Mouse (Mus musculus) erythroblast, embryonic 14.5 days (primary cell): Measurements from ENCODE around the gene Ptov1.

Source experiments
- GATA1 ChIP-seq: IDR thresholded peaks from 2 replicates; pipeline ENCODE4 v1.6.1; 2012; ENCODE audit warnings: low read length, inconsistent platforms, mixed read lengths
- TAL1 ChIP-seq: IDR thresholded peaks from 3 replicates; pipeline ENCODE4 v1.6.1; 2012; ENCODE audit warnings: low read length, inconsistent platforms, mixed read lengths

DNA sequence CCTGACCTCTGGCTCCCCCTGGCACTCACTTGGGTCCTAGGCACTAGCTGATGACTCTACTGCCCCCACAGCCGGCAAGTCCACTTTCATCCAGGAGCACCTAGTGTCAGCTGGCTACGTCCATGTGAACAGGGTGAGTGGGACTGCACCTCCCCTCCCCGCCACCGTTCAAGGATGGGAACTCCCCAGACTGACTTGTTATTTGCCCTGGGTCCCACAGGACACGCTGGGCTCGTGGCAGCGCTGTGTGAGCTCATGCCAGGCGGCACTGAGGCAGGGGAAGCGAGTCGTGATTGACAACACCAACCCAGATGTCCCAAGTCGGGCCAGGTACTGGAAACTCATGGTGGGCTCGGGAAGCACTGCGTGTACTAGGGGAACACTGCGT lies 8.2 kb downstream of the Ptov1 start:
- TF ChIP-seq GATA1, result no peak
- no peak for TF ChIP-seq TAL1
